In genomic region chr19:5367053-5367359, GRCm38 (mm10) we compare ENCODE assay signal across 7 mouse cellular contexts. TPM values are rescaled to one million over a fixed set of nuclear protein-coding genes. Genes with fewer than 3 reads are reported as not detected.
DNase-seq lines count a peak whose midpoint lies in the region; ATAC-seq and TF ChIP-seq lines count a peak whose summit lies in the region.

Banf1 (minus strand) TSS chr19:5367168.

- H3K4me3 ChIP-seq in limb, embryonic 12.5 days (replicated peaks) = peak within 1 kb of the TSS; percentile 98
- peak within 1 kb of the TSS; percentile 98 for H3K4me3 ChIP-seq in olfactory bulb, adult 2 months (ENCODE audit: insufficient read depth, low read depth, low read length)

- under 1% methylated on average over 33 of the region's 33 CpGs for WGBS in limb, embryonic 12.5 days
- under 1% methylated on average over 33 of the region's 33 CpGs for WGBS in olfactory bulb, adult 2 months

- peaks cover 64% of the 10 kb centered on the region for H3K36me3 ChIP-seq in limb, embryonic 12.5 days

- TF ChIP-seq POLR2A in olfactory bulb, adult 2 months (IDR thresholded peaks at IDR 0.05; ENCODE audit: insufficient read depth, low read depth, low read length) = no peak

- H3K9ac ChIP-seq in limb, embryonic 12.5 days (replicated peaks) = peak within 1 kb of the TSS; percentile 90

- no peak for TF ChIP-seq CTCF in olfactory bulb, adult 2 months (IDR thresholded peaks at IDR 0.05; ENCODE audit: insufficient read depth, low read depth, low read length)

- H3K27ac ChIP-seq in limb, embryonic 12.5 days = peak within 1 kb of the TSS; percentile 96
- peak within 1 kb of the TSS; percentile 89 for H3K27ac ChIP-seq in olfactory bulb, adult 2 months (ENCODE audit: insufficient read depth, low read depth, low read length)

- no peaks in the 10 kb centered on the region for H3K9me3 ChIP-seq in limb, embryonic 12.5 days

- H3K4me1 ChIP-seq in limb, embryonic 12.5 days (replicated peaks) = peaks cover 17% of the 10 kb centered on the region
- peaks cover 15% of the 10 kb centered on the region for H3K4me1 ChIP-seq in olfactory bulb, adult 2 months (ENCODE audit: control insufficient read depth, insufficient read depth, low read length)

- peak within 1 kb of the TSS; percentile 67 for H3K4me2 ChIP-seq in limb, embryonic 12.5 days

- peak; percentile 50 for ATAC-seq in erythroblast, adult 5-6 weeks (replicated peaks; ENCODE audit: low FRiP score, poor library complexity, severe bottlenecking)
- ATAC-seq in limb, embryonic 12.5 days (ENCODE audit: insufficient number of reproducible peaks, insufficient read depth, low FRiP score, low TSS enrichment, low read depth) = no peak

- no peaks in the 10 kb centered on the region for H3K27me3 ChIP-seq in limb, embryonic 12.5 days

- intact Hi-C loops in heart, postnatal 14 days (cut with DNase I) = loop anchor here (2.0 kb wide), 1 partner anchor 62 kb away; no protein-coding TSS in a partner anchor

- DNase-seq in thymus, postnatal 0 days (ENCODE audit: low spot score) = no peak
- no peak for DNase-seq in thymus, postnatal 14 days
- no peak for DNase-seq in heart, postnatal 14 days
- no peak for DNase-seq in thymus, postnatal 25 days

RNA-seq across cellular contexts. Expression of gene Banf1, which starts in this region (rescaled TPM):
- polyA plus RNA-seq in thymus, postnatal 0 days (2015; fragmentation: Nextera tagmentation; extraction: Ambion mirVana) = 590 and 607 TPM in 2 replicates
- total RNA-seq in erythroblast, adult 5-6 weeks (2015; ENCODE audit: low replicate concordance) = 77.5 and 144 TPM in 2 replicates
- 5.9 and 14.1 TPM in 2 replicates for total RNA-seq in erythroblast, adult 5-6 weeks (2017; ENCODE audit: low replicate concordance)
- total RNA-seq in heart, postnatal 14 days (2021) = 100 to 1,000 TPM; 115 to 145 TPM
- polyA plus RNA-seq in limb, embryonic 12.5 days (2016; fragmentation: Nextera tagmentation; extraction: Ambion mirVana) = 453 and 465 TPM in 2 replicates
- polyA plus RNA-seq in olfactory bulb, adult 2 months (2012; ENCODE audit: insufficient read depth, insufficient read length, low replicate concordance, missing spikeins) = not detected in 2 replicates

Comparison
In these comparisons a context has a peak if more than half of its experiments do, and no peak if none do; other contexts are left out.
1. RNA of gene Banf1 (polyA plus RNA-seq): 590 to 607 TPM in thymus, postnatal 0 days and 453 to 465 TPM in limb, embryonic 12.5 days; not detected in olfactory bulb, adult 2 months; every median in the first group is over 100 times any median in the second.